Mouse (Mus musculus): ENCODE data around the gene Pknox1.

- TF ChIP-seq CTCF (IDR thresholded peaks at IDR 0.05; ENCODE audit: low read depth, low read length) = no peak
- no peak for TF ChIP-seq EP300 (IDR thresholded peaks at IDR 0.05; ENCODE audit: insufficient read depth, low read depth, low read length)
Observed at GRCm38 (mm10) chr17:31652152-31652551, 87.6 kb downstream of the Pknox1 start.
